Mouse (Mus musculus): ENCODE measurements around the gene Trim65. TPM values are rescaled to one million over a fixed set of nuclear protein-coding genes. Genes with fewer than 3 reads are reported as not detected.
"Not testable (repeated sequence)": the region's sequence is repeated elsewhere in the genome, so short reads cannot be mapped to it uniquely, and the experiment has no call there.

Trim65 gene
- polyA plus RNA-seq, 1 experiment: 5.9 TPM

- Histone ChIP-seq H3K27ac (replicated peaks; ENCODE audit: low read depth, low read length) (peak overlapping the region; percentile 84), H3K4me1 (ENCODE audit: control insufficient read depth, insufficient read depth, insufficient read length, low read length) (peaks cover 12% of the 10 kb centered on the region), H3K4me3 (ENCODE audit: insufficient read depth, low read depth, low read length) (no peak overlapping the region)
Observed at GRCm38 (mm10) chr11:116093771-116094565, 37.0 kb downstream of the Trim65 start.

GRCm38 (mm10) chr11:116092959-116093358, 38.0 kb downstream of the Trim65 start:
- not testable (repeated sequence) for H3K27ac ChIP-seq (replicated peaks; ENCODE audit: low read depth, low read length); H3K4me3 ChIP-seq (ENCODE audit: insufficient read depth, low read depth, low read length); H3K4me1 ChIP-seq (ENCODE audit: control insufficient read depth, insufficient read depth, insufficient read length, low read length)

- Histone ChIP-seq H3K4me1 (ENCODE audit: control insufficient read depth, insufficient read depth, insufficient read length, low read length) (peaks cover 11% of the 10 kb centered on the region), H3K4me3 (ENCODE audit: insufficient read depth, low read depth, low read length) (no peak overlapping the region), H3K27ac (replicated peaks; ENCODE audit: low read depth, low read length) (no peak overlapping the region)
Observed at GRCm38 (mm10) chr11:116091591-116091990, 39.3 kb downstream of the Trim65 start.

- H3K4me3 ChIP-seq (ENCODE audit: insufficient read depth, low read depth, low read length): no peak overlapping the region
- no peak overlapping the region for H3K27ac ChIP-seq (replicated peaks; ENCODE audit: low read depth, low read length)
Observed at GRCm38 (mm10) chr11:116089545-116089944, 41.4 kb downstream of the Trim65 start.

GRCm38 (mm10) chr11:116088741-116089394, 42.1 kb downstream of the Trim65 start:
- Histone ChIP-seq H3K4me3 (ENCODE audit: insufficient read depth, low read depth, low read length) (no peak overlapping the region), H3K4me1 (ENCODE audit: control insufficient read depth, insufficient read depth, insufficient read length, low read length) (peaks cover 8% of the 10 kb centered on the region), H3K27ac (replicated peaks; ENCODE audit: low read depth, low read length) (no peak overlapping the region)

More at GRCm38 (mm10) chr11:116089545-116089944, 41.4 kb downstream of the Trim65 start:
- H3K4me1 ChIP-seq (ENCODE audit: control insufficient read depth, insufficient read depth, insufficient read length, low read length): peaks cover 12% of the 10 kb centered on the region

- H3K27ac ChIP-seq (replicated peaks; ENCODE audit: low read depth, low read length): no peak overlapping the region
- no peak overlapping the region for H3K4me3 ChIP-seq (ENCODE audit: insufficient read depth, low read depth, low read length)
- H3K4me1 ChIP-seq (ENCODE audit: control insufficient read depth, insufficient read depth, insufficient read length, low read length): peaks cover 8% of the 10 kb centered on the region; the same call in 1 of the 2 replicates
Observed at GRCm38 (mm10) chr11:116088188-116088587, 42.7 kb downstream of the Trim65 start.

- H3K27ac ChIP-seq (replicated peaks; ENCODE audit: low read depth, low read length): peak overlapping the region; percentile 94
- peaks cover 8% of the 10 kb centered on the region; the same call in 1 of the 2 replicates for H3K4me1 ChIP-seq (ENCODE audit: control insufficient read depth, insufficient read depth, insufficient read length, low read length)
- peak overlapping the region; percentile 72 for H3K4me3 ChIP-seq (ENCODE audit: insufficient read depth, low read depth, low read length)
Observed at GRCm38 (mm10) chr11:116087194-116088130, 43.5 kb downstream of the Trim65 start.

GRCm38 (mm10) chr11:116086258-116087193, 44.4 kb downstream of the Trim65 start, which contains the start of gene Wbp2:
Gene Wbp2, minus strand, starts transcription at chr11:116086995.
- Histone ChIP-seq H3K27ac (replicated peaks; ENCODE audit: low read depth, low read length) (peak within 1 kb of the TSS; percentile 94), H3K4me1 (ENCODE audit: control insufficient read depth, insufficient read depth, insufficient read length, low read length) (peaks cover 8% of the 10 kb centered on the region; the same call in 1 of the 2 replicates), H3K4me3 (ENCODE audit: insufficient read depth, low read depth, low read length) (peak within 1 kb of the TSS; percentile 75)

- H3K27ac ChIP-seq (replicated peaks; ENCODE audit: low read depth, low read length): no peak overlapping the region
- H3K4me3 ChIP-seq (ENCODE audit: insufficient read depth, low read depth, low read length): no peak overlapping the region
- peaks cover 8% of the 10 kb centered on the region; the same call in 1 of the 2 replicates for H3K4me1 ChIP-seq (ENCODE audit: control insufficient read depth, insufficient read depth, insufficient read length, low read length)
Observed at GRCm38 (mm10) chr11:116084166-116084565, 46.8 kb downstream of the Trim65 start.

- no peak overlapping the region for H3K4me3 ChIP-seq (ENCODE audit: insufficient read depth, low read depth, low read length)
- peaks cover 8% of the 10 kb centered on the region; the same call in 1 of the 2 replicates for H3K4me1 ChIP-seq (ENCODE audit: control insufficient read depth, insufficient read depth, insufficient read length, low read length)
- H3K27ac ChIP-seq (replicated peaks; ENCODE audit: low read depth, low read length): no peak overlapping the region
Observed at GRCm38 (mm10) chr11:116083096-116083672, 47.7 kb downstream of the Trim65 start.

- Histone ChIP-seq H3K4me3 (ENCODE audit: insufficient read depth, low read depth, low read length) (no peak overlapping the region), H3K4me1 (ENCODE audit: control insufficient read depth, insufficient read depth, insufficient read length, low read length) (peaks cover 4% of the 10 kb centered on the region; the same call in 1 of the 2 replicates), H3K27ac (replicated peaks; ENCODE audit: low read depth, low read length) (no peak overlapping the region)
Observed at GRCm38 (mm10) chr11:116081081-116081480, 49.8 kb downstream of the Trim65 start.

- Histone ChIP-seq H3K27ac (replicated peaks; ENCODE audit: low read depth, low read length) (no peak overlapping the region), H3K4me1 (ENCODE audit: control insufficient read depth, insufficient read depth, insufficient read length, low read length) (no peaks in the 10 kb centered on the region), H3K4me3 (ENCODE audit: insufficient read depth, low read depth, low read length) (no peak overlapping the region)
Observed at GRCm38 (mm10) chr11:116079511-116079910, 51.4 kb downstream of the Trim65 start.

- H3K4me3 ChIP-seq (ENCODE audit: insufficient read depth, low read depth, low read length): no peak overlapping the region
- no peak overlapping the region for H3K27ac ChIP-seq (replicated peaks; ENCODE audit: low read depth, low read length)
- no peaks in the 10 kb centered on the region for H3K4me1 ChIP-seq (ENCODE audit: control insufficient read depth, insufficient read depth, insufficient read length, low read length)
Observed at GRCm38 (mm10) chr11:116078676-116079320, 52.1 kb downstream of the Trim65 start.
